Mouse (Mus musculus): Measurements from ENCODE around the gene Prps1l3. TPM values are rescaled to one million over a fixed set of nuclear protein-coding genes. Genes with fewer than 3 reads are reported as not detected.

Prps1l3 gene
- total RNA-seq (2021): 10 to 100 TPM; 16.5 to 19.4 TPM
- long read RNA-seq, experiment 1, transcript Prps1l3-201 (2 exons, 1,720 nt): major isoform, 9 of 10 reads
- long read RNA-seq, experiment 1, partial matches to known transcripts: 0 of 10 reads
- long read RNA-seq, experiment 1, other reads (novel, unspliced or antisense): 1 of 10 reads
- long read RNA-seq, experiment 2, transcript Prps1l3-201 (2 exons, 1,720 nt): major isoform, 20 of 22 reads
- long read RNA-seq, experiment 2, partial matches to known transcripts: 0 of 22 reads
- long read RNA-seq, experiment 2, other reads (novel, unspliced or antisense): 2 of 22 reads

DNA sequence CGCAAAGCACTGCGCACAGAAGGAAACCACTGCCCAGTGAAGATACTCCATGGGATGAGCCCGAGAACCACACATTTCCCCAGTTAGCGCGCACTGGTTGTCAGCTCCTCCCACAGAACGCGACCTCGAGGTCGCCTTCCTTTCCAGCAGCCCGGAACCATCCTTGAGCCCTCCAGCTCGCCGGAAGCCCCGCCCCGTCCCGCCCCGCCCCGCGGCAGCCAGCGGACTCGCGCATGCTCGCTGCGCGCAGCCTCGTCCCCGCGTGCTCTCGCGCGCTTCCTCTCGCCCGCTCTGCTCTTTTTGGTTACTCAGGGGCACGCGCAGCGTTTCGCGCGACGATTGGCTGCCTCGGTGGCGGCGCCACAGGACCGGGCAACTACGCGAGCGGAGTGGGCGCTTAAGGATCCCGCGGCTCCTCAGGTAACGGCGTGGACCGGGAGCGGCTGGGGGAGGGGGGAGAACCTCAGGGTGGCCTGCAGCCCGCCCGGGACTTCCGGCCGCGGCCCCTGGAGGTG lies at the start of gene Prps1l3, which contains the start of gene Mipol1:
Gene Prps1l3, plus strand, starts transcription at position 221 of the 515 bp plus-strand sequence.
Gene Mipol1, plus strand, starts transcription at position 236 of the 515 bp plus-strand sequence.
- Histone ChIP-seq H3K4me3 (peak within 1 kb of the TSS; percentile 94), H3K27ac (peak within 1 kb of the TSS; percentile 87)
- DNase-seq (ENCODE audit: low spot score in 2 of 2): peak; percentile 84 to 87
- TF ChIP-seq CTCF (conservative IDR thresholded peaks at IDR 0.05): no peak; the same call in 1 of the 2 replicates

DNA sequence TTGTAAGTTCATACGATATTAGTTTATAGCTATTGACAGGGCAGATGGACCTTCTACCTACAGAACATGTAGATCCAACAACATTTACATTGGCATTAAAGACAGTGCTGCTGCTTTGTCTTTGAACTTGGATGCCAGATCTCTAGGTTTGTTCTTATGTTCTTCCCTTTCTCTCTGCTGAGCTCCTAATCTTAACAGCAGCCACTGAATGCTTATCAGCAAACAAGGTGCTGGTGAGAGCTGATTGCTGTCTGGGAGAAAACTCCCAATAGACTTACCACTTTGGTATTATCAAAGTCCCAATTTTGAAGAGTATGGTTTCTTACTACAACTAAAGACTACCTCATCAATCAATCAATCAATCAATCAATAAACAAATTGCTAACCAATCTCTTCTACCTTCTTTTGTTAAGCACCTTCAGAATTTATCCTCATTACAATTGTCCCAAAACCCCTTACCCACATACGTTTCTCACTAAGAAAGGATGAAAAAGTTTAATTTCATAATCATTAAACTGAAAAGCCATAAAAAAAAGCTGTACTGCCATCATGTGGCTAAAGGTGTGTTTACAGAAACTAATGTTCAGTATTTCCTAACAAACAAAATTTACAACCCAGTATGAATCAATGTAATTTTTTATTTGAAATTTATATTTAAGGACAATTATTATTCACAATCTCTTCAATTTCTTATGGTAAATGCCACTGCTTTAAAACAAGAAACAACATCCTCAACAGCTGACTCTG lies 45.6 kb upstream of the Prps1l3 start:
- no peak for DNase-seq (ENCODE audit: low spot score in 2 of 2)

DNA sequence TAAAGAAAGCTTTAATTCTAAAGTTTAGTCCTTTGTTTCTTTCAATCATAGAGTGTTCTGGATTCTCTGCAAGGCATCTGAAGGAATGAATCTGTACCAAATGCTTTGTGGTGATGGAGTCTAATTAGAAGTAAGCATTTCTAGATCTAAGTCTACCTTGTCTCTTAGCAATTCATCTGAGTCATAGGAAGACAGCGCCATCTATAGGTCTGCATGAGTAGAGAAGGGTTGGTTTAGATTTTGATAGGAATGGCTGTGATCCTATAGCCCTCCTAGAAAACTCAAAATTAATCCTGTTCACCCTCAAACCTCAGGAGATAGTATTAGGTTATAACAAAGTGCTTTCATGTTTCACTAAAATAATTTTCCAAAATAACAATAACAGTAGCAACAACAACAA lies 44.7 kb upstream of the Prps1l3 start:
- DNase-seq (ENCODE audit: low spot score in 2 of 2): no peak
- Histone ChIP-seq H3K4me3 (no peak overlapping the region), H3K27ac (no peak overlapping the region)
- TF ChIP-seq CTCF (conservative IDR thresholded peaks at IDR 0.05): peak; percentile 81

More for the DNA sequence above, 45.6 kb upstream of the Prps1l3 start:
- no peak overlapping the region for H3K4me3 ChIP-seq
- H3K27ac ChIP-seq: no peak overlapping the region
- peak; percentile 75 for TF ChIP-seq CTCF (conservative IDR thresholded peaks at IDR 0.05)

DNA sequence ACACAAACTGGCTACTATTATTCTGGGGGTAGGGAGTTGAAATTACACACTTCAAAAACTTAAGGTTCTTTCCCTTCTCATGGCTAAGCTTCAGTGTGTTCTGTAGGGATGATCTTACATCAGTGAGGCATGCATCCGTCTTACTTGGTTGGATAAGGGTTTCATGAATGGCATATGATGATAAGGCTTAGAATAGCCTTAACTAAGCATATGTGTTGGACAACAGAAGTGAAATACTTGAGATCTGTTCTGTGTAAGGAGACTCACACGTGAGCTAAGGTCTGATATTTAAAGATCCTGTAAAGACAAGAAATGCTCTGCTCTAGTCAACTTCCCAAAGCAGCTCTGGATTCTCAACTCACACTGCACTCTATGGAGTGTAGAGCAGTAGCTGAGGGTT lies 44.1 kb upstream of the Prps1l3 start:
- DNase-seq (ENCODE audit: low spot score in 2 of 2): no peak
- TF ChIP-seq CTCF (conservative IDR thresholded peaks at IDR 0.05): no peak
- H3K4me3 ChIP-seq: no peak overlapping the region

DNA sequence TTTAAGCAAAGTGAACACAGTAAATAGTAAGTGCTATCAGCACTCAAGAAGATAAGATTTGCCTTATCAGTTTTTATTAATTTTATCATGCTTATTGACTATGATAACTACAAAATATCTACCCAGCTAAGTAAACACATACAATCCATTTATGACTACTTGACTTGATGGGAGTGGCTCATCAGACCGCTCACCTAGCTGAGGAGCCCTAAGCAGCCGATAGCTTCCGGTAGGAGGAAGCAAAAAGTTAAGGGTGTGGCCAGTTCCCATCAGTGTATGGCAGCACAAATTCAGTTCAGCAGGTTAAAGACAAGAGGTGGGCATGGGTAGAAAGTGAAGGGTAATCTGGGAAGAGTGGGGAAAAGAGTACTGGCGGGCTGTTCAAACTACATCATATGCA lies 43.2 kb upstream of the Prps1l3 start:
- no peak for TF ChIP-seq CTCF (conservative IDR thresholded peaks at IDR 0.05)
- H3K4me3 ChIP-seq: no peak overlapping the region
- H3K27ac ChIP-seq: no peak overlapping the region
- DNase-seq (ENCODE audit: low spot score in 2 of 2): no peak

More for the DNA sequence above, 44.1 kb upstream of the Prps1l3 start:
- H3K27ac ChIP-seq: no peak overlapping the region

DNA sequence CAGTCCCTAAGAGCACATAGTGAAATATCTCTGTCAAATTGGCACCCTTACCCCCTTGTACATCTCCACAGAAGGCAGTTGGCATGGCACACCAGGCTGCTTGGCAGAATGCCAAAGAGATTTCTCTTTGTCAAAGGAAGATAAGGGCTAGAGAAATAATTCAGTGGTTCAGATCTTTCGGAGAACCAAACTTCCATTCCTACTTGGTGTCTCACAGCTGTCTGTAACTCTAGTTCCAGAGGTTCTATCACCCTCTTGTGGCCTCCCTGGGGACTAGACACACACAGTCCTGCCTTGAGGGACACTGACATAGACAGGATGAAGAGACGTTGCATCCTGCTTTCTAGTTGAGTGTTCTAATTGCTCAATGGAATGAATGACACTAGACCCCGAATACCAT lies 35.6 kb upstream of the Prps1l3 start:
- Histone ChIP-seq H3K27ac (no peak overlapping the region), H3K4me3 (no peak overlapping the region)
- peak; percentile 59 for TF ChIP-seq CTCF (conservative IDR thresholded peaks at IDR 0.05)
- DNase-seq (ENCODE audit: low spot score in 2 of 2): no peak

DNA sequence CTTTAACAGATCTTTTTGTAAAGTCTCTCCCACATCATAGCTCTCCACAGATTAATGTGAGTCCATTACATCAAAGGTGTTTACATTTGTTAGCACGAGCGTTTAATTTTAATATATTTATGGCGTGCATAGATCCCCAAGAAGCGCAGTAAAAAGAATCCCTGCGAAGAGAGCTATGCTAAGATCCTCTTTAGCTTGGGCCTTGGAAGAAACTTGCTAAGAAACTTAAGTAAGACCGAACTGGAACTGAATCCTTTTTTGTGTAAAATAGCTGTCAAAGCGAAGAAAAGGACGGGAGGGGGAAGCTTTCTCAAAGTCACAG lies 34.0 kb upstream of the Prps1l3 start:
- no peak for DNase-seq (ENCODE audit: low spot score in 2 of 2)
- peak overlapping the region; percentile 62 for H3K4me3 ChIP-seq
- TF ChIP-seq CTCF (conservative IDR thresholded peaks at IDR 0.05): no peak

DNA sequence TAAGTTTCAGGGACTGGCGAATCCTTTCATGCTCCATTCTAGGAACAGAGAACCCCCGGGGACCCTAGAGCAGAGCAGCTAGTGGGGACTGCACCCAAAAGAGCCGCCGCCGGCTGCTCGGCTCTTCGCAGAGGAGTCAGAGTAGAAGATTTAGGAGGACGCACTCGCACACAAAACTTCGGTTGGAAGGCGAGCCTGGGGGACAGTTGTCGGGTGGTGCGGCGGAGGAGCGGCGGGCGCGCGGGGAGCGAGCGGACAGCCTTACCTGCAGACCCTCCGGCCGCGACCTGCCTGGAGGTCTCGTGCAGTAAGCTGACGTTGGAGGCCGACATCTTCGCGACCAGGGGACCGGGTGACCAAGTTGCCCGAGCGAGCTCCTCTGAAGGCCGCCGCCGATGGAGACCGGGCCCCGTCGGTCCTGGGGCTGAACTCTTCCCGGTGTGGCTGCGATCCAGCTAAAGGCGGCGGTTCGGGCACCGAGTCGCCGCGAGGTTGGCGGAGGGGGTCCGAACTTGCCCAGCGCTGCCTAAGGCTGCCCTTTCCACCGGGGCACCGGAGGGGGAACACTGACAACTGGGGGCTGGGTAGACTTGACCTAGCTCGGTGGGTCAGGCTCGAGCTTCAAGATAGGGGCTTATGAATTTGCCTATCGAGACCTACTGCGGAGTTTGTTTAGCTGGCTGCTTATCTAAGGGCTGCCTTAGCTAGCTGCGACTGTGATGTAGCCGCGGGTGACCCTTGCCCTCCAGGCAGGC lies 33.4 kb upstream of the Prps1l3 start:
- Histone ChIP-seq H3K4me3 (peak overlapping the region; percentile 62), H3K27ac (no peak overlapping the region; the same call in 1 of the 2 replicates)
- no peak for TF ChIP-seq CTCF (conservative IDR thresholded peaks at IDR 0.05)
- no peak for DNase-seq (ENCODE audit: low spot score in 2 of 2)

More for the DNA sequence above, 34.0 kb upstream of the Prps1l3 start:
- H3K27ac ChIP-seq: no peak overlapping the region

DNA sequence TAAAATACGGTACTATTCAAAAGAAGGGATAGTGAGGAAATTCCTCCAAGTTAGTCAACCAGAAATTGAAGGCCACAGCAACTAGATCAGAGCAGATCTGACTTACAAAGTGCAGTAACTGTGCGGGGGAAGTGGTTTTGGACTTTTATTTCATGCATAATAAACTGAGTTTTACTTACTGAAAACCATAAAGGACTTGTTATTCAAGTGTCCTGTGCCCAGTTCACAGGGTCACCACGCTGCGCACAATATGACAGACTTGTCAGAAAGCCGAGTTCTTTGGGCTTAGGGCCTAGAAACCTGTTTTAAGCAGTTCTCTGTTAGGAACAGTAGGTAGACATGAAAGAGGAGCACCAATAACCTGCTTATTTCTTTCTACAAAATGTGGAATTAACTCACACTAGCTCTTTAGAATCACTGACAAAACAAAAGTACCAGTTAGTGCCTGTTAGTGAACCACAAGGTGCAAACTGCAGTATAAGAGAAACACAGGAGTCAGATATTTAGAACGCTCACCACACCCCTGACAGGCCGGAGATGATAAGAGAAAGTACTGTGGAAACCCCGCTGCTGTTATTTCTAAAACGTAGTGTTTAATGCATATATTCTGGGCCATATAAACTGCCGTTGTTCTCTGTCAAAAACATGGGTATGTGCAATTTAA lies 32.7 kb upstream of the Prps1l3 start, which contains the start of gene Slc25a21:
Gene Slc25a21, minus strand, starts transcription at position 110 of the 664 bp plus-strand sequence.
- TF ChIP-seq CTCF (conservative IDR thresholded peaks at IDR 0.05): no peak
- no peak for DNase-seq (ENCODE audit: low spot score in 2 of 2)
- Histone ChIP-seq H3K4me3 (peak within 1 kb of the TSS; percentile 62), H3K27ac (no peak within 1 kb of the TSS; the same call in 1 of the 2 replicates)

DNA sequence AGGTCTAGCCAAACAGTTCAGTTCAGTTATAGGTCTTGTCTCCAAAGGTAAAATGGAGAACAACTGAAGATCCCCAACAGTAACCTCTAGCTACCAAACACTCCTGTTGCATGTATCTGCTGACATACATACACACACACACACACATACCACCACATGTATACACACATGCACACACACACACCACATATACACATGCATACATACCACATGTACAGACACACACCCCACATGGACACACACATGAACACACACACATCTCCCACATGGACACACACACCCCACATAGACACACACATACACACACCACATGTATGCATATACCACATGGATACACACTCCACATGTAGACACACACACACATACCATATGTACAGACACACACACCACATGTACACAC lies 31.9 kb upstream of the Prps1l3 start:
- TF ChIP-seq CTCF (conservative IDR thresholded peaks at IDR 0.05): no peak
- no peak for DNase-seq (ENCODE audit: low spot score in 2 of 2)
- H3K27ac ChIP-seq: no peak overlapping the region
- H3K4me3 ChIP-seq: no peak overlapping the region

DNA sequence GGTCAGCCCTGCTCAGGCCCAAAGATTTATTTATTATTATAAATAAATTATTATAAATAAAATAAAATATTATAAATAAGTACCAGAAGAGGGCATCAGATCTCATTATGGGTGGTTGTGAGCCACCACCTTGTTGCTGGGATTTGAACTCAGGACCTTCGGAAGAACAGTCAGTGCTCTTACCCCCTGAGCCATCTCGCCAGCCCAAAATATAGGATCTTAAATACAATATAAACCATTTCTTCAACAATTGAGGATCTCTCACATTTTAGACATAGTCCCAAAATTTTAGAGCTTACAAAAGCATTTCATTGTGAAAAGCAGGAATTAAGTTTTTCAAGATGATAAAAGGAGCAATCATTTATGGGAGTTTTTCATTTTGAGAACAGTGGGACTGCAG lies 30.8 kb upstream of the Prps1l3 start:
- DNase-seq (ENCODE audit: low spot score in 2 of 2): no peak
- Histone ChIP-seq H3K4me3 (no peak overlapping the region), H3K27ac (no peak overlapping the region)
- no peak for TF ChIP-seq CTCF (conservative IDR thresholded peaks at IDR 0.05)

DNA sequence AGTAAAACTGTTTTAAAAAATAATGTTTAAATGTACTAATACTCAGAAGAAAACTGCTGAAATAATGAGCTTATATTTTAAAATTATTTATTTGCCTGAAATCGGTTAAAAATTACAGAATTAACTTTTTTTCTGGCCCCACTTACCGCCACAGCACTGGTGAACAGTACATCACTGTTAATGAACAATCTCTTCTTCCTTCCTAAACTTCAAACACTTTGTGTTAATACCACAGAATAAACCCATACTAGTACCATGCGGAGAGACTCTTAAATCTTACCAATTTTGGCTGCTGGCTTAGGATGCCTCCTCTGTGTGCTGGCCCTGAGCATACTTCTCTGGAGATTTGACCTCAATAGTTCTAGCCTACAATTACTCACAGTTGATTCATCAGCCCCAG lies 28.3 kb upstream of the Prps1l3 start:
- no peak for TF ChIP-seq CTCF (conservative IDR thresholded peaks at IDR 0.05)
- no peak for DNase-seq (ENCODE audit: low spot score in 2 of 2)
- H3K4me3 ChIP-seq: no peak overlapping the region
- no peak overlapping the region for H3K27ac ChIP-seq
